ENCODE assay signal across 8 mouse cellular contexts in the genomic region with DNA sequence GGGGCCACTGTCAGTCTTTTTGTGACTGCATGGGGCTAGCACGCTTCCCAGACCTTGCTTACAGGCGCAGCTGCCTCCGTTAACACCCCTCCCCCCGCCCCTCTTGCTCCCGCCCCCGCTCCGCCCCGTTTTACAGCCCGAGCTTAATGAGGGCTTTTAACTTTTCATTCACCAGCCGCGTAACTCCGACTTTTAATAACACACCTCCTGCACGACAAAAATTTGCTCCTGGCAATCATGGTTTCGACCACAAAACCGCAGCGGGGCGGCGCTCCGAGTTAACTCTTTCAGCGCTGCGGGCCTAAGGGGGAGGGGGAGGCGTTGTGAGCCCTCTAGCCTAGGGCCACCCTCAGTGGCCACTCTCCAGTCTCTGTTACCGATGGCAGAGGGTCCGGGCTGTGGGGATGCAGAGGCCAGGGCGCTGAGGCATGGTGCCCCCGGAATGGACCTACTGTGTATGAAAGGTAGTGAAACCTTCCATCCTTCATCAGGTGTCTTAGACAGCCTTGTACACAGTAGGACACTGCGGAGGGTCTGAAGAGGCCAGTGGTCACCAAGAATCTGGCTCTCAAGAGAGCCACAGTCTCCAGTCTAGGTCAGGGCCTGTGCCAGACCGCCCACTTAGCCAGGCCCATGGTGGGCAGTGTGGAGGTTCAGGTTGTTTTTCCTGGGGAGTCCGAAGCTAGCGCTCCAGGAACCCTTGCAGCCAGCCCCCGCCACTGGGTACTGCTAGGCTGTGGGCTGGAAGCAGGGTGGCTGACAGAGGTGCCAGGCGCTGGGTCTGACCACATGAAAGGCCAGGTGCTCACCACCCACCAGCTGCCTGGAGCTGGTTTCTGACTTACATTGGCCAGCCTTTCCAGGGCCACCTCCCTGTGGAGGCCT. TPM values are rescaled to one million over a fixed set of nuclear protein-coding genes. Genes with fewer than 3 reads are reported as not detected.
DNase-seq lines count a peak whose midpoint lies in the region; ATAC-seq and TF ChIP-seq lines count a peak whose summit lies in the region.

No protein-coding gene starts in this region.

- TF ChIP-seq CTCF in ES-Bruce4 (IDR thresholded peaks at IDR 0.05; ENCODE audit: low read depth, low read length): no peak
- no peak for TF ChIP-seq CTCF in liver, postnatal 0 days (IDR thresholded peaks at IDR 0.05; ENCODE audit: low read depth)

- TF ChIP-seq POLR2A in ES-Bruce4 (IDR thresholded peaks at IDR 0.05; ENCODE audit: insufficient read depth, low read length): no peak

- peaks cover 5% of the 10 kb centered on the region for H3K4me1 ChIP-seq in ES-Bruce4 (ENCODE audit: control insufficient read depth, insufficient read depth, low read length)
- peaks cover 36% of the 10 kb centered on the region for H3K4me1 ChIP-seq in embryonic facial prominence, embryonic 14.5 days (ENCODE audit: control insufficient read depth, insufficient read depth, low read length)
- peaks cover 50% of the 10 kb centered on the region for H3K4me1 ChIP-seq in intestine, embryonic 15.5 days (replicated peaks)
- peaks cover 17% of the 10 kb centered on the region for H3K4me1 ChIP-seq in liver, postnatal 0 days (ENCODE audit: insufficient read depth)

- no peaks in the 10 kb centered on the region for H3K9me3 ChIP-seq in ES-Bruce4 (replicated peaks; ENCODE audit: control insufficient read depth, insufficient read depth, low read length, poor library complexity, severe bottlenecking)
- no peaks in the 10 kb centered on the region for H3K9me3 ChIP-seq in embryonic facial prominence, embryonic 14.5 days (ENCODE audit: control insufficient read depth, low read length)
- H3K9me3 ChIP-seq in intestine, embryonic 15.5 days: no peaks in the 10 kb centered on the region
- no peaks in the 10 kb centered on the region for H3K9me3 ChIP-seq in liver, postnatal 0 days (ENCODE audit: low read length)

- no peak overlapping the region for H3K27ac ChIP-seq in ES-Bruce4 (ENCODE audit: insufficient read depth, low read length)
- no peak overlapping the region for H3K27ac ChIP-seq in embryonic facial prominence, embryonic 14.5 days (replicated peaks; ENCODE audit: low read depth, low read length)
- no peak overlapping the region for H3K27ac ChIP-seq in intestine, embryonic 15.5 days
- 0 out of 2 replicates have a peak overlapping the region, but pooled peaks have one; percentile 22 for H3K27ac ChIP-seq in liver, postnatal 0 days (ENCODE audit: low read depth)

- H3K4me2 ChIP-seq in embryonic facial prominence, embryonic 14.5 days (ENCODE audit: low read depth, low read length): peak overlapping the region; percentile 65
- H3K4me2 ChIP-seq in intestine, embryonic 15.5 days (replicated peaks): peak overlapping the region; percentile 63
- peak overlapping the region; percentile 60 for H3K4me2 ChIP-seq in liver, postnatal 0 days (ENCODE audit: low read depth, low read length)

- TF ChIP-seq EP300 in ES-Bruce4 (IDR thresholded peaks at IDR 0.05; ENCODE audit: insufficient read depth, low read depth, low read length): 0 out of 2 replicates have a peak, but pooled peaks have one; percentile 20
- TF ChIP-seq EP300 in liver, postnatal 0 days (IDR thresholded peaks at IDR 0.05; ENCODE audit: low read depth): no peak

- no peaks in the 10 kb centered on the region for H3K27me3 ChIP-seq in ES-Bruce4 (ENCODE audit: control insufficient read depth, insufficient read depth, low read length, poor library complexity, severe bottlenecking)
- peaks cover 60% of the 10 kb centered on the region for H3K27me3 ChIP-seq in embryonic facial prominence, embryonic 14.5 days (replicated peaks; ENCODE audit: control insufficient read depth, insufficient read depth, low read length)
- H3K27me3 ChIP-seq in intestine, embryonic 15.5 days (replicated peaks): peaks cover 11% of the 10 kb centered on the region
- peaks cover 73% of the 10 kb centered on the region for H3K27me3 ChIP-seq in liver, postnatal 0 days (ENCODE audit: insufficient read depth, low read length)

- WGBS in embryonic facial prominence, embryonic 14.5 days: 9% methylated on average over 32 of the region's 32 CpGs
- WGBS in intestine, embryonic 15.5 days: 13% methylated on average over 32 of the region's 32 CpGs
- WGBS in liver, postnatal 0 days (ENCODE audit: insufficient replicate concordance): 14% methylated on average over 32 of the region's 32 CpGs

- peak overlapping the region; percentile 5 for H3K9ac ChIP-seq in ES-Bruce4 (ENCODE audit: low read depth, poor library complexity, severe bottlenecking)
- H3K9ac ChIP-seq in embryonic facial prominence, embryonic 14.5 days (ENCODE audit: low read depth, low read length): peak overlapping the region; percentile 31; the same call in 1 of the 2 replicates
- H3K9ac ChIP-seq in intestine, embryonic 15.5 days: 0 out of 2 replicates have a peak overlapping the region, but pooled peaks have one; percentile 14
- no peak overlapping the region; the same call in 1 of the 2 replicates for H3K9ac ChIP-seq in liver, postnatal 0 days (replicated peaks)

- peak; percentile 53; the same call in 1 of the 2 replicates for ATAC-seq in embryonic facial prominence, embryonic 14.5 days (ENCODE audit: low read depth)
- ATAC-seq in intestine, embryonic 15.5 days: peak; percentile 36; the same call in 1 of the 2 replicates
- no peak for ATAC-seq in liver, postnatal 0 days
- ATAC-seq in frontal cortex, adult (ENCODE audit: low TSS enrichment): no peak

- H3K36me3 ChIP-seq in ES-Bruce4 (ENCODE audit: control insufficient read depth, insufficient read depth, low read length, poor library complexity, severe bottlenecking): no peaks in the 10 kb centered on the region
- no peaks in the 10 kb centered on the region for H3K36me3 ChIP-seq in embryonic facial prominence, embryonic 14.5 days (ENCODE audit: control insufficient read depth, insufficient read depth, low read length)
- no peaks in the 10 kb centered on the region for H3K36me3 ChIP-seq in intestine, embryonic 15.5 days
- no peaks in the 10 kb centered on the region for H3K36me3 ChIP-seq in liver, postnatal 0 days (replicated peaks; ENCODE audit: insufficient read depth, low read length)

- peak overlapping the region; percentile 40 for H3K4me3 ChIP-seq in ES-Bruce4 (ENCODE audit: low read depth, low read length)
- H3K4me3 ChIP-seq in embryonic facial prominence, embryonic 14.5 days (ENCODE audit: low read depth, low read length): peak overlapping the region; percentile 34
- peak overlapping the region; percentile 29 for H3K4me3 ChIP-seq in intestine, embryonic 15.5 days (replicated peaks)
- peak overlapping the region; percentile 19 for H3K4me3 ChIP-seq in liver, postnatal 0 days (ENCODE audit: low read depth, low read length)

- DNase-seq in 416B (ENCODE audit: low read depth): peak; percentile 82
- DNase-seq in embryonic facial prominence, embryonic 14.5 days (ENCODE audit: low spot score): peak; percentile 91
- DNase-seq in liver, postnatal 0 days: peak; percentile 65
- DNase-seq in retina, embryonic 14.5 days (ENCODE audit: low spot score): peak; percentile 56
- DNase-seq in frontal cortex, adult 2 months (ENCODE audit: extremely low spot score in 1 of 2, low spot score in 1 of 2): no peak

RNA-seq across cellular contexts. Expression of a gene that starts 3.0 kb away (rescaled TPM):
- 18.0 and 21.5 TPM in 2 replicates for polyA plus RNA-seq in ES-Bruce4 (2011; ENCODE audit: insufficient read depth, insufficient read length, low read depth, missing spikeins)
- 13.3 and 21.3 TPM in 2 replicates for polyA plus RNA-seq in embryonic facial prominence, embryonic 14.5 days (2014; fragmentation: Nextera tagmentation; extraction: Ambion mirVana)
- 4.3 and 4.4 TPM in 2 replicates for polyA plus RNA-seq in intestine, embryonic 15.5 days (2015; fragmentation: Nextera tagmentation; extraction: Ambion mirVana)
- 0.21 and 0.46 TPM in 2 replicates for polyA plus RNA-seq in liver, postnatal 0 days (2015; fragmentation: Nextera tagmentation; extraction: Ambion mirVana)
- polyA plus RNA-seq in frontal cortex, adult 2 months (2012; rRNA removed): 2.0 and 2.1 TPM in 2 replicates

Comparison
In these comparisons a context has a peak if more than half of its experiments do, and no peak if none do; other contexts are left out.
1. DNase-seq: peak in 416B (single experiment), embryonic facial prominence, embryonic 14.5 days (single experiment), liver, postnatal 0 days (single experiment) and retina, embryonic 14.5 days (single experiment); none in frontal cortex, adult 2 months (0 of 2).
2. ATAC-seq: peak in embryonic facial prominence, embryonic 14.5 days (single experiment) and intestine, embryonic 15.5 days (single experiment); none in liver, postnatal 0 days (single experiment) and frontal cortex, adult (single experiment).
3. Peak in every context shown above with its lines, with median percentiles within 50 percentile points of each other: H3K4me3 ChIP-seq and H3K4me2 ChIP-seq.